28 mouse cellular contexts compared by ENCODE assay signal in the genomic region with DNA sequence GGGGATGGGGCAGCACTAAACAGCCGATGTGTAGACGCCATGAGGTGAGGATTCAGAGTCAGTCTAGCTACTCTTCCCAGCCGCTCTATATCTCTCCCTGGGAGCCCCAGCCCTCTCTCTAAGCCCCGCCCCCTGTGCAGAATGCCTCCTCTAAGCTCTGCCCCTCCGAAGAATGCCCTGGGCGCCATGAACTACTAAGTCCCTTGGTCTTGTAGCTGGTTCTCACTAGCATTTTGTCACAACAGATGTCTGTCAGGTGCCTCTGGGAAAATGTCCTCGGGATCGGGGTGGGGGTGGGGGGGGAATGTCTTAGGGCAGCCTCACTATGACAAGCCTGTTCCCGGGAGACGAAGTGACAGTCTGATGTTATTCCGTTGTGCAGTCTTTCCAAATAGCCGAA. TPM values are rescaled to one million over a fixed set of nuclear protein-coding genes. Genes with fewer than 3 reads are reported as not detected.
A peak's percentile ranks its signal among the peaks of the same experiment; 100 is the strongest.
DNase-seq lines count a peak whose midpoint lies in the region; ATAC-seq and TF ChIP-seq lines count a peak whose summit lies in the region.
"Had no signal": no experiment of that assay in that cellular context is flagged by ENCODE, and none has a peak within 500 bp of the region (broad histone marks: within the 10 kb centered on the region; RNA-seq: fewer than 3 reads in every experiment).

No protein-coding gene starts in this region.

- TF ChIP-seq CTCF in E14TG2a.4 (conservative IDR thresholded peaks at IDR 0.05; ENCODE audit: low read length): no peak

- no peak for ATAC-seq in forebrain, embryonic 13.5 days
- no peak for ATAC-seq in forebrain, embryonic 15.5 days (replicated peaks)
- no peak for ATAC-seq in midbrain, embryonic 11.5 days (ENCODE audit: low FRiP score)
- no peak for ATAC-seq in midbrain, embryonic 15.5 days (replicated peaks)
- ATAC-seq: activated CD4-positive, CD25-positive, alpha-beta regulatory T cell, adult 4 months; CD4-positive, CD25-positive, alpha-beta regulatory T cell, adult 4 months; forebrain, embryonic 16.5 days had no signal

- DNase-seq in midbrain, embryonic 11.5 days (ENCODE audit: low spot score, missing footprints): peak; percentile 86
- DNase-seq in R1 (ENCODE audit: low read depth, low spot score): peak; percentile 74
- no peak for DNase-seq in thymus, postnatal 10 days (ENCODE audit: low spot score in 2 of 2)
- DNase-seq in adrenal gland, postnatal 10 days: no peak
- DNase-seq: adrenal gland, postnatal 25 days; B cell, adult 2 months; cerebellum, adult 18-20 months; cerebellum, adult 9-11 months; cerebellum, postnatal 36 days; gastrocnemius, postnatal 14 days; heart, adult 2 months; heart, postnatal 14 days had no signal

- H3K4me2 ChIP-seq in forebrain, embryonic 13.5 days: peak overlapping the region; percentile 21; the same call in 1 of the 2 replicates
- H3K4me2 ChIP-seq in forebrain, embryonic 15.5 days (replicated peaks): no peak overlapping the region
- H3K4me2 ChIP-seq in midbrain, embryonic 11.5 days: no peak overlapping the region
- no peak overlapping the region for H3K4me2 ChIP-seq in midbrain, embryonic 15.5 days
- H3K4me2 ChIP-seq: heart, embryonic 11.5 days; heart, embryonic 15.5 days; hindbrain, embryonic 15.5 days had no signal

- no peaks in the 10 kb centered on the region for H3K36me3 ChIP-seq in forebrain, embryonic 13.5 days (ENCODE audit: poor library complexity, severe bottlenecking)
- H3K36me3 ChIP-seq in forebrain, embryonic 15.5 days: no peaks in the 10 kb centered on the region
- no peaks in the 10 kb centered on the region for H3K36me3 ChIP-seq in midbrain, embryonic 11.5 days (ENCODE audit: control insufficient read depth, insufficient read depth, low read length)
- H3K36me3 ChIP-seq in midbrain, embryonic 15.5 days (replicated peaks): no peaks in the 10 kb centered on the region
- H3K36me3 ChIP-seq in E14TG2a.4 (ENCODE audit: insufficient read depth, low read length): peaks cover 11% of the 10 kb centered on the region
- H3K36me3 ChIP-seq: G1E; heart, embryonic 15.5 days; hindbrain, embryonic 15.5 days had no signal

- H3K4me3 ChIP-seq in forebrain, embryonic 13.5 days: no peak overlapping the region
- no peak overlapping the region for H3K4me3 ChIP-seq in forebrain, embryonic 15.5 days
- no peak overlapping the region for H3K4me3 ChIP-seq in midbrain, embryonic 11.5 days (ENCODE audit: low read depth, low read length)
- H3K4me3 ChIP-seq in midbrain, embryonic 15.5 days: no peak overlapping the region
- peak overlapping the region; percentile 81 for H3K4me3 ChIP-seq in E14TG2a.4 (replicated peaks; ENCODE audit: low read length)
- H3K4me3 ChIP-seq: heart, adult 2 months; heart, embryonic 15.5 days; hindbrain, embryonic 15.5 days had no signal

- H3K4me1 ChIP-seq in forebrain, embryonic 13.5 days: peaks cover 57% of the 10 kb centered on the region
- H3K4me1 ChIP-seq in forebrain, embryonic 15.5 days: peaks cover 47% of the 10 kb centered on the region
- H3K4me1 ChIP-seq in midbrain, embryonic 11.5 days (ENCODE audit: control insufficient read depth, insufficient read depth, low read length): peaks cover 31% of the 10 kb centered on the region
- peaks cover 34% of the 10 kb centered on the region for H3K4me1 ChIP-seq in midbrain, embryonic 15.5 days
- H3K4me1 ChIP-seq in E14TG2a.4 (replicated peaks; ENCODE audit: low read depth, low read length): peaks cover 78% of the 10 kb centered on the region
- H3K4me1 ChIP-seq: heart, embryonic 15.5 days had no signal

- WGBS in forebrain, embryonic 13.5 days: 32% methylated on average over 12 of the region's 12 CpGs
- WGBS in forebrain, embryonic 15.5 days: 24% methylated on average over 12 of the region's 12 CpGs
- 32% methylated on average over 12 of the region's 12 CpGs for WGBS in midbrain, embryonic 11.5 days
- 26% methylated on average over 12 of the region's 12 CpGs for WGBS in midbrain, embryonic 15.5 days

- H3K27me3 ChIP-seq in forebrain, embryonic 13.5 days: peaks cover 54% of the 10 kb centered on the region
- peaks cover 39% of the 10 kb centered on the region for H3K27me3 ChIP-seq in forebrain, embryonic 15.5 days
- peaks cover 45% of the 10 kb centered on the region for H3K27me3 ChIP-seq in midbrain, embryonic 11.5 days (ENCODE audit: control insufficient read depth, insufficient read depth, low read length)
- H3K27me3 ChIP-seq in midbrain, embryonic 15.5 days (replicated peaks): peaks cover 46% of the 10 kb centered on the region
- peaks cover 6% of the 10 kb centered on the region; the same call in 1 of the 2 replicates for H3K27me3 ChIP-seq in E14TG2a.4 (ENCODE audit: insufficient read depth, low read length)

- no peaks in the 10 kb centered on the region for H3K9me3 ChIP-seq in forebrain, embryonic 13.5 days (replicated peaks)
- no peaks in the 10 kb centered on the region for H3K9me3 ChIP-seq in forebrain, embryonic 15.5 days
- no peaks in the 10 kb centered on the region for H3K9me3 ChIP-seq in midbrain, embryonic 11.5 days (ENCODE audit: control insufficient read depth, low read length)
- no peaks in the 10 kb centered on the region for H3K9me3 ChIP-seq in midbrain, embryonic 15.5 days
- H3K9me3 ChIP-seq in E14TG2a.4 (ENCODE audit: low read length): no peaks in the 10 kb centered on the region
- H3K9me3 ChIP-seq: heart, embryonic 15.5 days; hindbrain, embryonic 15.5 days had no signal

- no peak overlapping the region for H3K27ac ChIP-seq in forebrain, embryonic 13.5 days
- no peak overlapping the region for H3K27ac ChIP-seq in forebrain, embryonic 15.5 days (replicated peaks)
- H3K27ac ChIP-seq in midbrain, embryonic 11.5 days (ENCODE audit: low read depth, low read length): no peak overlapping the region
- H3K27ac ChIP-seq in midbrain, embryonic 15.5 days: no peak overlapping the region
- H3K27ac ChIP-seq: heart, adult 2 months; heart, embryonic 15.5 days; hindbrain, embryonic 15.5 days had no signal

- no peak overlapping the region for H3K9ac ChIP-seq in forebrain, embryonic 13.5 days
- no peak overlapping the region for H3K9ac ChIP-seq in forebrain, embryonic 15.5 days (replicated peaks)
- H3K9ac ChIP-seq in midbrain, embryonic 11.5 days (ENCODE audit: low read length): no peak overlapping the region
- H3K9ac ChIP-seq in midbrain, embryonic 15.5 days: no peak overlapping the region
- H3K9ac ChIP-seq: heart, embryonic 15.5 days; hindbrain, embryonic 15.5 days had no signal

RNA-seq across cellular contexts. Expression of a gene that starts 9.5 kb away (rescaled TPM):
- polyA plus RNA-seq in forebrain, embryonic 13.5 days (2015; fragmentation: Nextera tagmentation; extraction: Ambion mirVana): not detected in 2 replicates
- not detected in 2 replicates for polyA plus RNA-seq in forebrain, embryonic 15.5 days (2015; fragmentation: Nextera tagmentation; extraction: Ambion mirVana)
- not detected in 2 replicates for polyA plus RNA-seq in midbrain, embryonic 11.5 days (2014; fragmentation: Nextera tagmentation; extraction: Ambion mirVana)
- polyA plus RNA-seq in midbrain, embryonic 15.5 days (2015; fragmentation: Nextera tagmentation; extraction: Ambion mirVana): not detected in 2 replicates
- not detected for total RNA-seq in adrenal gland, postnatal 10 days (2021)
- total RNA-seq: adrenal gland, adult 18-20 months; adrenal gland, postnatal 25 days; G1E; gastrocnemius, adult 18-20 months; gastrocnemius, postnatal 14 days; heart, adult 2 months; heart, postnatal 14 days; hematopoietic stem cell, adult 5-6 weeks had no signal
- polyA plus RNA-seq: activated CD4-positive, CD25-positive, alpha-beta regulatory T cell, adult 4 months; CD4-positive, CD25-positive, alpha-beta regulatory T cell, adult 4 months; embryonic facial prominence, embryonic 14.5 days; forebrain, embryonic 16.5 days; G1E; gonadal fat pad, adult 2 months; heart, adult 2 months; heart, embryonic 11.5 days; heart, embryonic 15.5 days; hindbrain, embryonic 15.5 days had no signal

RNA-seq across cellular contexts. Expression of a gene that starts 37.0 kb away (rescaled TPM):
- 9.8 and 11.9 TPM in 2 replicates for polyA plus RNA-seq in forebrain, embryonic 13.5 days (2015; fragmentation: Nextera tagmentation; extraction: Ambion mirVana)
- 14.7 and 15.7 TPM in 2 replicates for polyA plus RNA-seq in forebrain, embryonic 15.5 days (2015; fragmentation: Nextera tagmentation; extraction: Ambion mirVana)
- polyA plus RNA-seq in midbrain, embryonic 11.5 days (2014; fragmentation: Nextera tagmentation; extraction: Ambion mirVana): 10.8 TPM in 2 replicates
- polyA plus RNA-seq in midbrain, embryonic 15.5 days (2015; fragmentation: Nextera tagmentation; extraction: Ambion mirVana): 23.9 and 27.4 TPM in 2 replicates
- 10 to 100 TPM in 1 of 2 experiments, 1 to 10 TPM in 1; 9.0 to 10.5 TPM for total RNA-seq in adrenal gland, postnatal 10 days (2021)
- polyA plus RNA-seq: activated CD4-positive, CD25-positive, alpha-beta regulatory T cell, adult 4 months; CD4-positive, CD25-positive, alpha-beta regulatory T cell, adult 4 months; G1E had no signal

Comparison
In these comparisons a context has a peak if more than half of its experiments do, and no peak if none do; other contexts are left out.
1. DNase-seq: peak in midbrain, embryonic 11.5 days (single experiment) and R1 (single experiment); none in thymus, postnatal 10 days (0 of 2) and adrenal gland, postnatal 10 days (single experiment).